Mouse (Mus musculus): ENCODE data around the gene Atp2a1. TPM values are rescaled to one million over a fixed set of nuclear protein-coding genes. Genes with fewer than 3 reads are reported as not detected.

The Atp2a1 gene
- polyA plus RNA-seq (2014; fragmentation: Illumina TruSeq; extraction: RNeasy Lipid Tissue Mini Kit (QIAGEN cat#74804); ENCODE audit: low read depth, low replicate concordance) = not detected

DNA sequence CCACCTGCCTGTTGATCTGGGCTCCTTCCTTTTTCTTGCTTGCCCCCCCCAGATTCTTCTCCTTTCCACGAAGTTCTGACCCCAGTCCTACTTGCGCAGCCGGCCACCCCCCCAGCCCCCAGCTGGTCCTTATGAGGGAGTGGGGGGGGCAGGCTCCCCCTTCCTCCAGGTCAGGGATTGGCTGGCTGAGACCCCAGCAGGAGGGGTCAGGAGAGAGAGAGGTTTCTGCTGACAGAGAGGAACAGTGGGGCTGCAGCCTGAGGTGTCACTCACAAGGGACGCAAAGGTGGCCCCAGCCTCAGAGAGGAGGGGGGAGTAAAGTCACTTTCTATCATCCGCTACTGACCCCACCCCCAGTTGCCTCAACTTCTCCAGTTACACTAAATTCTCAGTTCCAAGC lies at the start of gene Atp2a1:
Gene Atp2a1, minus strand, starts transcription at position 105 of the 400 bp plus-strand sequence.

DNA sequence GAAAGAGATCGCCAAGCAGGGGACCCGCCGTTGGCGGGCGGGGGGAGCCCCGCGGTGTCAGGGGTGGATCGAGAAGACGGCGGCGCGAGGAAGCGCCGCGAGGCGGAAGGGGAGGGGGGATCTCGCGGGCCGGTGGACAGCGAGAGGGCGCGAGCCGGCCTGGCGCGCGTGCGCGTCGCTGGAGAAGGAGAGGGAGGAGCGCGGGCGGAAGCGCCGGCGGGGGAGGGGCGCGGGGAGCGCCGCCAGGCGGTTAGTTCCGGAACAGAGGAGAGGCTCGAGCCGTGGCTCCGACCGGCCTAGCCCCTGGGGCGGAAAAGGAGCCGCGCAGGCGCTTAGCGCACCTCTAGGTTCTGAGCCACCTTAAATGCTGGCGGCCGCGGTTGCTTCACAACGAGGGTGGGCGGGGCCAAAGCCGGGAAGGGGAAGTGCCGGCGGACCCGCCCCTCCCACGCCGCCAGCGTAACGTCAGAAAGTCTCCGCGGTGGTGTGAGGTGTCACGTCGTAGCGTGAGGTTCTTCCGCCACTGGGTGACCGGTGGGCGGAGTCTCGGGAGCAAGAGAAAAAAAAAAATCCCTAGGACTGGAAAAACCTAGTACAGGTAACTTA lies 40.5 kb upstream of the Atp2a1 start, which contains the start of gene Atxn2l:
Gene Atxn2l, minus strand, starts transcription at position 165 of the 606 bp plus-strand sequence.

DNA sequence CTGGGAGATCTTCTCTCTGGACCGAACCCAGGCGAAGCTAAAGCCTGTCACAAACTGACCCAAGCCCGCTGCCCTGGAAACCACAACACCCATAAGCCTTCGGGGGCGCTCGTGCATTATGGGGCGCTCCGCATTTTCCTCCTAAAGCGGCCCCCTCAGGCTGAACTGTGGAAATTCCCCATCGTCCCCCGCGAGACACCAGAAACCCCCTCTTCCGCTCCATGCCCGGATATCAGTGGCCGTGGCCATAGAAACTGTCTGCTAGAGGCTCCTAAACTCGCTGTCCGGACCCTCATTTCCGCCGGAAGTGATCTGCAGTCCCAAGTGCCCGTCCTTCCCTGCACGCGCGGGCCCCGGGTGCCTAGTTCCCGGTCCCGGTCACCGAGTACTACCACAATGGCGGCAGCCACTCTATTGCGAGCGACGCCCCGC lies 24.2 kb upstream of the Atp2a1 start, which contains the start of gene Tufm:
Gene Tufm, plus strand, starts transcription at position 310 of the 432 bp plus-strand sequence.

DNA sequence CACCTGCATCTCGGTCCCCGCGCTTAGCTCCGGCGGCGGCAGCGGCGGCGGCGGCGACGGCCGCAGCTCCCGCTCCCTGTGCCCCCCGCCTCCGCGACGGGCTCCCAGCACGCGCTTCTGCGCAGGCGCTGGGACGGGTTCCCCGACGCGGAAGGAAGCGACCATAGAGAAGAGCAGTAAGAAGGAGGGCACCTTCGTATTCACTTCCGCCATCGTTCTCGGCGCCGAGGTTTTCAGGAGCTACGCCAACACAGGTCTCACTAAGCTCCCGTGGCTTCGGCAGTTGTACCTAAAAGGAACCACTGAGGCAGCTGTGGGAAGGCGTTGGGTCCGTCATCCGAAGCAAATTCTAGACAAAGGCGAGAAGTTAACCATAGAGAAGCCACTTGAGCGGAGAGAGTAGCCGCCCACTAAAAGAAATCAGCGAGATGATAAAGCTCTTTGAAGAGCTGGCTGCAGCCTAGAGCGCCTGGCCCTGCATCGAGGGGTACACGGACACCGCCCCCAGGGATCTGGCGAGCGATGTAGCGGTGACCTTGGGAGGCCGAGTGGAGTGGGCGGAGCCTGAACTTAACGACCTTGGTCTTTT lies 12.2 kb upstream of the Atp2a1 start, which contains the start of gene Sh2b1:
Gene Sh2b1, minus strand, starts transcription at position 432 of the 589 bp plus-strand sequence.

DNA sequence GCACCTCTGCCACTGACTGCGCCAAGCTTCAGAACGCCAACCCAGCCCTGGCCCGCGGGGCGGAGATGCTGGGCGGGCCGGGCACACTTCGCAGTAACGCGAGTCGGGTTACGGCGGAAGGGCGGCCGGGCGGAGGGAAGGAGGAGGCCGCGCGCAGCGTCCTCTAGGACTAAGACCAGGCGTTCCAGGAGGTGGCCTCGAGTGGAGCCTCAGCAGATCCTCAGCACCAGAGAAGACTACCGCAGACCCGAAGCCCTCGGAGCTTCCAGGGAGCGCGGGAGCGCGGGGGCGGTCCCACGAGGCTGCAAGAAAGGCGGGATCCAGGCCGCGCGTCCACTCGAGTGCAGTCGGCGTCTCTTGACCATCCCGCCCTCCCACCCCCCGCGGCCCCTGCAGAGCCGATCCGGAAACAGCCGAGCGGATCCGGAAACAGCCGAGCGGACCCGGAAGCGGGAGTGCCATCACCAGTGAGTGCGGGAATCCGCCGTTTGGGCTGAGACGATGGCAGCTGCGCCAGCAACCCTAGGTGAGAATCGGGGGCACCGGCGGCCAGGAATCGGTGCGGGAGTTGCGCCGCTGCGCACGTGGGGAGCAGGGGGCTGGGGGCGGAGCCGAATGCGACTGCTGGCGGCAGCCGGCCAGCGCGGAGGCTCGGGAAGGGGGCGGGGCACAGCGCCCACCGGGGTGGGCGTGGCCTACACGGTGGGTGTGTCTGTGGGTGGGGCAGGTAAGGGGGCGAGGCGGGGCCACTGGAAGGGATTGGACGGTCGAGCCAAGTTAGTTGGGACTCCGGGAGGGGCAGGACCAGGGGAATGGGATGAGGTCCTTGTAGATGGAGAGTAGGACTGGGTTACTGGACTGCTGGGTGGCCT lies 34.0 kb downstream of the Atp2a1 start, which contains the start of gene Rabep2:
Gene Rabep2, plus strand, starts transcription at position 129 of the 872 bp plus-strand sequence.

DNA sequence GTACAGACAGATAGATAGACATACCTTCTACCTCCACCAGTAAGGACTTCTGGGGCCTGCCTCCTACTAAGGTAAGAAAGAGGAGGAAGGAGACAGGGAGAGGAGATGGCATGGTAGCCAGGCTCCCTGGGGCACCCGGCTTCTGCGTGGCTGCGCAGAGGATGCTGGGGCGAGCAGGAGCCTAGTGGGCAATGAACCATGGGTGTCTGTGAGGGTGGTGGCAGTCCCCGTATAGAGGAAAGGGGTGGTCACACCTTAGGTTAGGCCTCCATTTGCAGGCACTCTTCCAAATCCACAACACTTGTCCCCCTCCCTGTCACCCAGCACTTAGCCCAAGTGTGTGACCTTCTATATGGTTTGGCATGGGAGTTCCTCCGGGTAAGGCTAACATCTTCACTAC lies 48.2 kb downstream of the Atp2a1 start, which contains the start of gene Cd19:
Gene Cd19, minus strand, starts transcription at position 165 of the 400 bp plus-strand sequence.

DNA sequence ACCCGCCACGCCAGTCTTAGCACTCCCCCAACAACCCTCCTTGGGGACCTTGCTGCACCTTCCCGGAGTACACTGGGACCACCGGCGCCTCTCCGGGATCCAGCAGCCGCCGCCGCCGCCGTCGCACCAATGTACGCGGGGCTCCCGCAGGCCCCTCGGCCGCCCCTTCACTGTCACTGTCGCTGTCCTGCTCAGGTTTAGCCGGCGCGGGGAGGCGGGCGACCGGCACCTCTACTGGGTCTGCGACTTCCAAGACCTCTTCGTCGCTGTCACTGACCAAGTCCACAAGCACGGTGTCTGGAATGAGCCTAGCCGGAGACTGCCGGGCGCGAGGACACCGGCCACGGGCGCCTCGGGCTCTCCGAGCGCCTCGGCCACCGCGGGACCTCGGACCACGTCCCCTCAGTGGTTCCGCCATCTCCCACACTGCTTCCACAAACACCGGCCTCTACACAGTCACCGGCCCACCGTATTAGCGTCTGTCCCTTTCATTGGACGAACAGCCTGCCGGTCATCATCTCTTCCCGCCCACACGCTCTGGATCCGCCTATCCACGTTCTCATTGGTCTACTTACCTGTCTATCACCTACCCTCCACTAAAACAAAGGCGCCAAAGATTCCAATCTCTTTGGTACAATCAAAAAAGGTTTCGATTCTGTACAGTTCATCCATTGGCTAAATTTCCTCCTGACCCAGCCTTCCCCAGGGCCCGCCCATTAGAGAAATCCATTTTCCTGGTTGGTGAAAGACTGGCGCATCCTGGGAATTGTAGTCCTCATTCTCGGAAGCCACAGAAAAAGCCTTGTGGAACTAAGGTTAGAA lies 66.4 kb downstream of the Atp2a1 start, which contains the start of gene Nfatc2ip:
Gene Nfatc2ip, minus strand, starts transcription at position 440 of the 822 bp plus-strand sequence.

Other genes with a start within 250 kb of the Atp2a1 start
- gene Sbk1, start 190.5 kb downstream of the Atp2a1 start, polyA plus RNA-seq (2014; fragmentation: Illumina TruSeq; extraction: RNeasy Lipid Tissue Mini Kit (QIAGEN cat#74804); ENCODE audit: low read depth, low replicate concordance) = 2.3 TPM
- 0.38 TPM for gene Lat, start 93.5 kb downstream of the Atp2a1 start, polyA plus RNA-seq (2014; fragmentation: Illumina TruSeq; extraction: RNeasy Lipid Tissue Mini Kit (QIAGEN cat#74804); ENCODE audit: low read depth, low replicate concordance)
- gene Spns1, start 85.7 kb downstream of the Atp2a1 start, polyA plus RNA-seq (2014; fragmentation: Illumina TruSeq; extraction: RNeasy Lipid Tissue Mini Kit (QIAGEN cat#74804); ENCODE audit: low read depth, low replicate concordance) = 1.8 TPM
- gene Nfatc2ip, start 66.4 kb downstream of the Atp2a1 start, polyA plus RNA-seq (2014; fragmentation: Illumina TruSeq; extraction: RNeasy Lipid Tissue Mini Kit (QIAGEN cat#74804); ENCODE audit: low read depth, low replicate concordance) = 9.4 TPM
- gene Cd19, start 48.2 kb downstream of the Atp2a1 start, polyA plus RNA-seq (2014; fragmentation: Illumina TruSeq; extraction: RNeasy Lipid Tissue Mini Kit (QIAGEN cat#74804); ENCODE audit: low read depth, low replicate concordance) = 5.6 TPM
- gene Rabep2, start 34.3 kb downstream of the Atp2a1 start, polyA plus RNA-seq (2014; fragmentation: Illumina TruSeq; extraction: RNeasy Lipid Tissue Mini Kit (QIAGEN cat#74804); ENCODE audit: low read depth, low replicate concordance) = 0.63 TPM
- 0.91 TPM for gene Sh2b1, start 12.3 kb upstream of the Atp2a1 start, polyA plus RNA-seq (2014; fragmentation: Illumina TruSeq; extraction: RNeasy Lipid Tissue Mini Kit (QIAGEN cat#74804); ENCODE audit: low read depth, low replicate concordance)
- gene Tufm, start 24.3 kb upstream of the Atp2a1 start, polyA plus RNA-seq (2014; fragmentation: Illumina TruSeq; extraction: RNeasy Lipid Tissue Mini Kit (QIAGEN cat#74804); ENCODE audit: low read depth, low replicate concordance) = 4.8 TPM
- gene Atxn2l, start 40.3 kb upstream of the Atp2a1 start, polyA plus RNA-seq (2014; fragmentation: Illumina TruSeq; extraction: RNeasy Lipid Tissue Mini Kit (QIAGEN cat#74804); ENCODE audit: low read depth, low replicate concordance) = 42.0 TPM
- gene Eif3c, start 103.3 kb upstream of the Atp2a1 start, polyA plus RNA-seq (2014; fragmentation: Illumina TruSeq; extraction: RNeasy Lipid Tissue Mini Kit (QIAGEN cat#74804); ENCODE audit: low read depth, low replicate concordance) = 225 TPM
- gene Apobr, start 121.8 kb upstream of the Atp2a1 start, polyA plus RNA-seq (2014; fragmentation: Illumina TruSeq; extraction: RNeasy Lipid Tissue Mini Kit (QIAGEN cat#74804); ENCODE audit: low read depth, low replicate concordance) = 0.22 TPM
- 4.5 TPM for gene Cln3, start 122.7 kb upstream of the Atp2a1 start, polyA plus RNA-seq (2014; fragmentation: Illumina TruSeq; extraction: RNeasy Lipid Tissue Mini Kit (QIAGEN cat#74804); ENCODE audit: low read depth, low replicate concordance)
- gene Il27, start 131.8 kb upstream of the Atp2a1 start, polyA plus RNA-seq (2014; fragmentation: Illumina TruSeq; extraction: RNeasy Lipid Tissue Mini Kit (QIAGEN cat#74804); ENCODE audit: low read depth, low replicate concordance) = not detected
- gene Nupr1, start 167.8 kb upstream of the Atp2a1 start, polyA plus RNA-seq (2014; fragmentation: Illumina TruSeq; extraction: RNeasy Lipid Tissue Mini Kit (QIAGEN cat#74804); ENCODE audit: low read depth, low replicate concordance) = 62.1 TPM
- gene Sgf29, start 186.2 kb upstream of the Atp2a1 start, polyA plus RNA-seq (2014; fragmentation: Illumina TruSeq; extraction: RNeasy Lipid Tissue Mini Kit (QIAGEN cat#74804); ENCODE audit: low read depth, low replicate concordance) = 3.5 TPM
- gene Sult1a1, start 213.3 kb upstream of the Atp2a1 start, polyA plus RNA-seq (2014; fragmentation: Illumina TruSeq; extraction: RNeasy Lipid Tissue Mini Kit (QIAGEN cat#74804); ENCODE audit: low read depth, low replicate concordance) = 841 TPM
- 0.41 TPM for gene Bola2, start 232.3 kb upstream of the Atp2a1 start, polyA plus RNA-seq (2014; fragmentation: Illumina TruSeq; extraction: RNeasy Lipid Tissue Mini Kit (QIAGEN cat#74804); ENCODE audit: low read depth, low replicate concordance)
- 3.5 TPM for gene Slx1b, start 232.7 kb upstream of the Atp2a1 start, polyA plus RNA-seq (2014; fragmentation: Illumina TruSeq; extraction: RNeasy Lipid Tissue Mini Kit (QIAGEN cat#74804); ENCODE audit: low read depth, low replicate concordance)
- gene Coro1a, start 244.7 kb upstream of the Atp2a1 start, polyA plus RNA-seq (2014; fragmentation: Illumina TruSeq; extraction: RNeasy Lipid Tissue Mini Kit (QIAGEN cat#74804); ENCODE audit: low read depth, low replicate concordance) = 4.6 TPM

All from sigmoid colon, adult 10 weeks (tissue).